Mouse (Mus musculus) common myeloid progenitor, adult 5-6 weeks (primary cell): ENCODE results near the gene Ephx4. TPM values are rescaled to one million over a fixed set of nuclear protein-coding genes. Genes with fewer than 3 reads are reported as not detected.
"Not testable (repeated sequence)": the region's sequence is repeated elsewhere in the genome, so short reads cannot be mapped to it uniquely, and the experiment has no call there.

Experiments
- ATAC-seq: replicated peaks from 2 replicates; pipeline ENCODE4 v1.8.0; 2016; ENCODE audit warnings: low read depth, mild to moderate bottlenecking, moderate TSS enrichment, inconsistent platforms; ENCODE audit not compliant: poor library complexity, severe bottlenecking
- total RNA-seq: library from RNA; stranded (forward); fragments of 200-1000, 187-1606 nt; gene quantifications from 2 replicates; pipeline ENCODE4 v1.2.3, GENCODE M21; 2017

The Ephx4 gene
- not detected in 2 replicates for total RNA-seq

DNA sequence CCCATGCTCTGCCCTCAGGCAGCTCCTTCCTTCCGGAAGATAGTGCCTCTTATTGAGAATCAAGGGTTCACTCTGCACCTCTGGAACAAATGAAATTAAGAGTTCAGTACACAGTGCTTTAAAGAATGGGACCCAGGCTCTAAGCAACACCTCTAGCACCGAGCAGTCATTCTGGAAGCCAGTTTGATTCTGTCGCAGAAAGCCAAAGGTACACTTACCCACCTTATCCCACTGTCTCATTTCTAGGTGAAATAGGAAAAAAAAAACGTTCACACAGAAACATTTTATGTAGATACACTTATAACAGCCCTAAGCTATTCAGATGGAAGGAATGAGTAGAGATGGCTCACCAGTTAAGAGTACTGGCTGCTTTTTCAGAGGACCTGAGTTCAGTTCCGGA, at the start of gene Ephx4:
Gene Ephx4 (plus strand): TSS at position 301 of the 400 bp plus-strand sequence.
- ATAC-seq: 0 out of 2 replicates have a peak, but pooled peaks have one; percentile 29

DNA sequence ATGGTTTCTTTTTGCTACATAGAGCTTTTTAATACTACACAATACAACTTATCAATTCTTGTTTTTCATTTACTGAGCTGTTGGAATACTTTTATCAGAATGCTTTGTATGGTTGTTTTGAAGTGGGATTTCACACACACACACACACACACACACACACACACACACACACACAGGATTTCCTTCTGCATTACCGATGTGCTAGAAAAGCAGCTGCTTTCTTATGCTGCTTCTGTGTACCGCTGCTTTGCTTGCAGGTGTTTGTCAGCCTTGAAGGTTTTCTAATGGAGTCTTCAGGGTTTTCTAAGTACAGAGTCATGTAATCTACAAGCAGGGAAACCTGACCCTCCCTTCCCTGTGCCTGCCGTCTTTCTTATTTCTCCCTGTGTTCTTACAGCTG, 48.6 kb upstream of the Ephx4 start:
- no peak for ATAC-seq

- ATAC-seq: no peak
Observed at GRCm38 (mm10) chr5:107355801-107356200, 46.7 kb upstream of the Ephx4 start.

DNA sequence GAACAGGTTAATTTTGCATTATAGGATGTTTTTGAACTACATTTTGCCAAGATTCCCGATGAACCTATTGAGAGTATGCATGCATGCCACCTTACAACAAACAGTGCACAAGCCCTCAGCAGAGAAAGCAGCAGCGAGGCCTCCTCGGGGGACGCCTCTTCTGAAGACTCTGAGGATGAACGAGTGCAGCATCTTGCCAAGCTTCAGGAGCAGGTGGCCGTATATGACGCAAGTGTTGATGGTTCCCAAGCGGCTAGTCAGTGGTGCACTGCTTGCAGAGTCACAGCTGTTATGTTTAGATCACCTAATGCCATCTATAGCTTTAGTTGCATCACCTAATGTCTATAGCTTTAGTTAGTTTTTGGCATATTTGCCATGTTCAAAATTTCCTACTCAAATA, 44.8 kb upstream of the Ephx4 start:
- ATAC-seq: no peak

GRCm38 (mm10) chr5:107359395-107360053, 43.0 kb upstream of the Ephx4 start:
- ATAC-seq: peak; percentile 100

GRCm38 (mm10) chr5:107360054-107360730, 42.3 kb upstream of the Ephx4 start:
- no peak for ATAC-seq

GRCm38 (mm10) chr5:107370040-107370439, 32.5 kb upstream of the Ephx4 start:
- ATAC-seq: no peak

- ATAC-seq: no peak
Observed at GRCm38 (mm10) chr5:107371335-107371734, 31.2 kb upstream of the Ephx4 start.

- ATAC-seq: peak; percentile 90
Observed at GRCm38 (mm10) chr5:107373256-107373655, 29.3 kb upstream of the Ephx4 start.

DNA sequence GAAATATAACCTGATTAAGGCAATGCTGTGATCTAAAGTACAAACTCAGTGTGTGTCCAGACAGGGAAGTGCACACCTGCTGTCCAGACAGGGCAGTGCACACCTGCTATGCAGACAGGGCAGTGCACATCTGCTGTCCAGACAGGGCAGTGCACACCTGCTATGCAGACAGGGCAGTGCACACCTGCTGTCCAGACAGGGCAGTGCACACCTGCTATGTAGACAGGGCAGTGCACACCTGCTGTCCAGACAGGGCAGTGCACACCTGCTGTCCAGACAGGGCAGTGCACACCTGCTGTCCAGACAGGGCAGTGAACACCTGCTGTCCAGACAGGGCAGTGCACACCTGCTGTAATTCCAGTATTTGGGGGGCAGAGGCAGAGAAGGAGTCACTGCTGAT, 16.1 kb upstream of the Ephx4 start:
- ATAC-seq: not testable (repeated sequence)

DNA sequence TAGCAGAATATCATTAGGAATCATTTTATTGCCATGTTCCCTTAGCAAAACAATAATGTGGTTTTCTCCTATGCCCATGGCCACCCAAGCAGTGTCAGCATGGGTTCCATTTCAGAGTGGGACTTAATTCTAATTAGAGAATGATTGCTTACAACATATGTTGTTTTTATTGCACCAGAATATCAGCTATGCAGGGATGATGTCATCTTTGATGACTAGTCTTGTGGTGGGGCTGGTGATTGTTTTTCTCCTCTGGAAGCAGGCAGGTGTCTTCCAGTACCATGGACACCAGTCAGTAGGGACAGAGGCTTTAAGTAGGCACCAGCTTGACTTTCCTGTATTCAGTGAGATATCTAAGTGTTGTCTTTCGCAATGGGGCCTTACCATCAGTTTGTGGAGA, 14.7 kb upstream of the Ephx4 start:
- no peak for ATAC-seq

GRCm38 (mm10) chr5:107389373-107389772, 13.2 kb upstream of the Ephx4 start:
- no peak for ATAC-seq

DNA sequence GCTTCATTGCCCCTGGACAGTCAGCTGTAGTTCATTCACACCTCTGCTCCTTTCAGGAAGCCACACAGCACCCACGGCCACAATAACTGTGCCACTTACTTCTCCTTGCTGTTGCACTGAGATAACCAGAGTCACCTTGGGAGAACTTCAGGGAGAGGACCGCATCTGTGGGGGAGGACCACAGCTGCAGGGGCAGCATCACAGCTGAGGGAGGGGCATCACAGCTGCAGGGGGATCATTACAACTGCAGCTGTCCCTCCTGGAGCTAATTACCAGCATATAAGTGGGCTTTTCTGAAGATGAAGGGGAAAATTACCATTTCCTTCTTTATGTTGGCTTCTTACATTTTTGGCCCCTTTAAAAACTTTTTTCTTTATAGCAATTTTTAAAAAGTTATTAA, 8.1 kb upstream of the Ephx4 start:
- no peak for ATAC-seq

GRCm38 (mm10) chr5:107403011-107403946, 743 bp downstream of the Ephx4 start:
- ATAC-seq: peak; percentile 42; the same call in 1 of the 2 replicates

DNA sequence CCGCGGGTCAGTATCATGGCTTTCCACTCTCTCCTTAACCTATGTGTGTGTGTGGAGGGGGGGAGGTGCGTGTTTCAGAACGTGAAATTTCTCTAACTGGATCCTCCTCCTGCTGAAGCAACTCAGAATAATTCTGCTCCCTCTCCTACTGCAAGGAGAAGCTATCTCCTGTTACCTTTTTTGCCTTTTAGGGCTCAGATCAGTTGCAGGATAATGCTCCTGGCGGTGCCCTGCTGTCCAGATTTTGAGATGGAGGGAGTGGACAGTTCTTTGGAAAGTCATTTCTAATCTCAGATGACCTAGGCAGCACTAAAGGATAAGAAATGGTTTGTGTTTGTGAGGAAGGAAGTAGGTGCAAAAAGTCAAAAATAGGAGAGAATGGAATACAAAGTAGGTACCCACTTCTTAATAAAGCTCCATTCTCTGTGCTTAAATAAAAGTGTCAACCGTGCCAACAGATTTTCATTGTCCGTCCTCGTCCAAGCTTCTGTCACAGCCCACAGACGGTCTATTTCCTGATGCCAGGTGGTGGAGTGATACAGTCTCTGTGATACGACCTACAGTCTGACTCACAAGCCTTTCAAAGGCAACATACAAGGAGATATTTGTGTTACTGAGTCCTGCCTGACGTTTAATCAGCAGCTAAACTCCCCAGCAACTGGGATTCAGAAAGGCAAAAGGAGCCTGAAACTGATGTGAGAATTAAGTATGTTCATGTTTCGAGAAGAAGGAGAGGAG, 1.6 kb downstream of the Ephx4 start:
- ATAC-seq: no peak

DNA sequence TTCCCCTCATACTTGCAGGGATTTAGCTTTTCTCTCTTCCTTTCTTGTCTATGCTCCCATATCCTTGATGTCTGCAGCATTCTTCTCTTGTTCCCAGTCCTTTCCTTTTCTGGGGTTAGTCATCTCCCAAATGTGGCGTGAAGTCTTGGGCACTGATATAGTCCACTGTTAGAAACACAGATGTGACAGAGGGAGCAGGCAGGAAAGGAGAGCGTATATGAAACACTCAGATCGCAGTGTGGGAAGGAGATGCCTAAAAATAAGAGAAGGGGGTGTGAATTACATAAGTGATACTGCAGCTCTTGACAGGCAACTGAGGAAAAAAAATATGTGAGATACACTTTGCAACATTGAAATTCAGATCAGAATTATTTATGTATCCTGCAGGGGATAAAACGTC, 2.8 kb downstream of the Ephx4 start:
- no peak for ATAC-seq

DNA sequence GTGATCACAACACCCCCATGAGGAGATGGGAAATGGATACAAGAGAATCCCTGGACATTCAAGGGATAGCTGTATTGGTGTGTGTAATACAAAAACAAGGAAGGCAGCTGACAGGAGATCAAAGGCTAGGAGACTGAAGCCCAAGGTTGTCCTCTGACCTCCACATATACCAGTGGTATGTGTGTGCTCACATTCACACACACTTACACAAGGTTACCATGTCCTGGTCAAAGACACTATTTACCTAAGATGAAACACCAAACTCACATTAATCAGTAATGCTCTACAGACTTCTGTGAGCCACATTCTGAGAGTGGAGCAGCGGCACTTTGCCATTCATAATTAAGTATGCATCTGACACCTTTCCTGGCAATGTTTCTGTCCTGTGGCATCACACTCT, 7.8 kb downstream of the Ephx4 start:
- no peak for ATAC-seq

DNA sequence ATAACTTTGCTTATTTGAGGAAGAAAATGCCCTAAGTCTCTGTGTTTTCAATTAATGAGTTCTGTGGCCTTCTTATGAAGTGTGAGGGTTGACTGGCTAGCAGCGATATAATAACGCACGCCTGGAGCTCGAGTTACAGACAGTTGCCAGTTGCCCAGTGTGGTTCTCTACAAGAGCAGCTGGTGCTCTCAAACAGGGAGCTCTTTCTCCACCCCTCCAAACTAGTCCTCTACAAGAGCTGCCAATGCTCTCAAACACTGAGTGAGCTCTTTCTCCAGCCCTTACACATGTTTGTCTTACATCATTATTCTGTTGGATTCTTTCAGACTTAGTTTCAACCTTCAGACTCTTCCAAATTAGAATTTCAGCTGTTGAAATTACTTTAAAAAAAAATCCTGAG, 8.8 kb downstream of the Ephx4 start:
- no peak for ATAC-seq

- ATAC-seq: no peak
Observed at GRCm38 (mm10) chr5:107412285-107412684, 9.7 kb downstream of the Ephx4 start.

- ATAC-seq: no peak
Observed at GRCm38 (mm10) chr5:107415098-107415497, 12.6 kb downstream of the Ephx4 start.
